Mouse (Mus musculus): ENCODE measurements around the gene Txndc2. TPM values are rescaled to one million over a fixed set of nuclear protein-coding genes. Genes with fewer than 3 reads are reported as not detected.

Txndc2 gene
- total and polyA plus RNA-seq, 3 experiments, result not detected

- Histone ChIP-seq H3K27me3 (ENCODE audit: control insufficient read depth in 1 of 2, insufficient read depth in 2 of 2, low read length in 2 of 2) (no peaks in the 10 kb centered on the region), H3K4me3 (ENCODE audit: control insufficient read depth in 1 of 2, insufficient read depth in 1 of 2, low read depth in 2 of 2, low read length in 2 of 2) (no peak overlapping the region), H3K79me2 (ENCODE audit: control insufficient read depth, insufficient read depth, low read length, poor library complexity) (no peaks in the 10 kb centered on the region), H3K4me1 (ENCODE audit: control insufficient read depth in 1 of 2, insufficient read depth in 2 of 2, low read length in 2 of 2) (peaks cover 6 to 15% of the 10 kb centered on the region in 2 experiments), H3K27ac (ENCODE audit: control insufficient read depth, low read depth, low read length) (no peak overlapping the region), H3K36me3 (ENCODE audit: control insufficient read depth in 1 of 2, insufficient read depth in 2 of 2, low read length in 2 of 2) (peaks cover 0 to 12% of the 10 kb centered on the region in 2 experiments; a peak in 2 of 4 replicates), H3K9me3 (replicated peaks; ENCODE audit: insufficient read depth, low read length) (no peaks in the 10 kb centered on the region), H3K9ac (ENCODE audit: control insufficient read depth, low read depth, low read length, poor library complexity, severe bottlenecking) (no peak overlapping the region)
- no peak for DNase-seq (ENCODE audit: low read depth, low spot score)
- TF ChIP-seq SMC3 (IDR thresholded peaks at IDR 0.05; ENCODE audit: low read depth, low read length) (no peak), MXI1 (IDR thresholded peaks at IDR 0.05; ENCODE audit: low read depth, low read length) (no peak), MYB (IDR thresholded peaks at IDR 0.05; ENCODE audit: low read depth, low read length) (no peak), SIN3A (IDR thresholded peaks at IDR 0.05; ENCODE audit: low read length) (no peak), TAL1 (IDR thresholded peaks at IDR 0.05; ENCODE audit: low read length) (no peak), ETS1 (IDR thresholded peaks at IDR 0.05; ENCODE audit: low read depth, low read length) (no peak), ZNF384 (IDR thresholded peaks at IDR 0.05; ENCODE audit: low read depth, low read length) (no peak), POLR2A (IDR thresholded peaks at IDR 0.05; ENCODE audit: control insufficient read depth in 1 of 2, insufficient read depth in 1 of 2, low read depth in 1 of 2, low read length in 2 of 2, poor library complexity in 1 of 2) (no peak), ZKSCAN1 (IDR thresholded peaks at IDR 0.05; ENCODE audit: low read depth, low read length) (no peak), GATA1 (IDR thresholded peaks at IDR 0.05; ENCODE audit: low read depth, low read length) (no peak), USF1 (IDR thresholded peaks at IDR 0.05; ENCODE audit: low read depth, low read length) (no peak), POLR2AphosphoS2 (IDR thresholded peaks at IDR 0.05; ENCODE audit: low read length) (no peak), ZC3H11A (IDR thresholded peaks at IDR 0.05; ENCODE audit: low read depth, low read length) (no peak)
Measured at GRCm38 (mm10) chr17:65672926-65673325, 31.0 kb upstream of the Txndc2 start.

- H3K4me1 ChIP-seq (ENCODE audit: control insufficient read depth in 1 of 2, insufficient read depth in 2 of 2, low read length in 2 of 2), result peaks cover 20 to 27% of the 10 kb centered on the region in 2 experiments
- no peak overlapping the region for H3K4me3 ChIP-seq (ENCODE audit: control insufficient read depth in 1 of 2, insufficient read depth in 1 of 2, low read depth in 2 of 2, low read length in 2 of 2)
- no peak for TF ChIP-seq TAL1 (IDR thresholded peaks at IDR 0.05; ENCODE audit: low read length)
- no peak for TF ChIP-seq ZNF384 (IDR thresholded peaks at IDR 0.05; ENCODE audit: low read depth, low read length)
- no peak for TF ChIP-seq KAT2A (conservative IDR thresholded peaks at IDR 0.05; ENCODE audit: low read depth, low read length)
- TF ChIP-seq POLR2AphosphoS5 (IDR thresholded peaks at IDR 0.05; ENCODE audit: borderline replicate concordance, low read depth, low read length), result no peak
- no peak for TF ChIP-seq MEF2A (IDR thresholded peaks at IDR 0.05; ENCODE audit: extremely low read depth, insufficient replicate concordance, low read depth, low read length, poor library complexity, severe bottlenecking)
- no peak for TF ChIP-seq RCOR1 (IDR thresholded peaks at IDR 0.05; ENCODE audit: low read depth, low read length)
- no peak for TF ChIP-seq ETS1 (IDR thresholded peaks at IDR 0.05; ENCODE audit: low read depth, low read length)
- no peak for TF ChIP-seq ELF1 (IDR thresholded peaks at IDR 0.05; ENCODE audit: low read depth, low read length)
- H3K27me3 ChIP-seq (ENCODE audit: control insufficient read depth in 1 of 2, insufficient read depth in 2 of 2, low read length in 2 of 2), result no peaks in the 10 kb centered on the region
- H3K9me3 ChIP-seq (replicated peaks; ENCODE audit: insufficient read depth, low read length), result no peaks in the 10 kb centered on the region
- H3K36me3 ChIP-seq (ENCODE audit: control insufficient read depth in 1 of 2, insufficient read depth in 2 of 2, low read length in 2 of 2), result peaks cover 0 to 26% of the 10 kb centered on the region in 2 experiments; a peak in 2 of 4 replicates
- H3K79me2 ChIP-seq (ENCODE audit: control insufficient read depth, insufficient read depth, low read length, poor library complexity), result no peaks in the 10 kb centered on the region
- no peak for DNase-seq (ENCODE audit: low read depth, low spot score)
- H3K9ac ChIP-seq (ENCODE audit: control insufficient read depth, low read depth, low read length, poor library complexity, severe bottlenecking), result no peak overlapping the region
- H3K27ac ChIP-seq (ENCODE audit: control insufficient read depth, low read depth, low read length), result no peak overlapping the region
Measured at GRCm38 (mm10) chr17:65669061-65669460, 27.1 kb upstream of the Txndc2 start.
